Mouse (Mus musculus) liver, postnatal 0 days (tissue): Measurements from ENCODE around the gene Trank1. TPM values are rescaled to one million over a fixed set of nuclear protein-coding genes. Genes with fewer than 3 reads are reported as not detected.

Experiments used
- ATAC-seq: fragments of 200-750 bp; cut with Nextera tagmentation; 2 replicates; pipeline ENCODE4 v1.8.0; 2017; ENCODE audit warnings: mild to moderate bottlenecking, moderate library complexity
- DNase-seq: peaks from one replicate; pipeline ENCODE4 v3.0.0-alpha.2; 2016
- H3K27ac ChIP-seq: fragments of 300-500 bp; sonication (generic); 2 replicates; pipeline ENCODE4 v1.5.1; 2014; ENCODE audit warnings: antibody characterized with exemption, moderate library complexity, mild to moderate bottlenecking, low read depth
- H3K27me3 ChIP-seq: fragments of 300-500 bp; sonication (generic); 2 replicates; pipeline ENCODE4 v1.6.1; 2014; ENCODE audit warnings: low read length, control low read depth, mixed read lengths; ENCODE audit not compliant: insufficient read depth
- H3K36me3 ChIP-seq: fragments of 300-500 bp; sonication (generic); replicated peaks from 2 replicates; pipeline ENCODE4 v1.6.1; 2014; ENCODE audit warnings: mild to moderate bottlenecking, control low read depth, low read length, moderate library complexity, mixed read lengths; ENCODE audit not compliant: insufficient read depth
- H3K4me1 ChIP-seq: fragments of 300-500 bp; sonication (generic); 2 replicates; pipeline ENCODE4 v1.6.1; 2014; ENCODE audit warnings: antibody characterized with exemption, mild to moderate bottlenecking, control low read depth; ENCODE audit not compliant: insufficient read depth
- H3K4me2 ChIP-seq: fragments of 300-500 bp; sonication (generic); 2 replicates; pipeline ENCODE4 v1.6.1; 2014; ENCODE audit warnings: low read depth, mild to moderate bottlenecking, low read length, moderate library complexity, mixed read lengths
- H3K4me3 ChIP-seq: fragments of 300-500 bp; sonication (generic); 2 replicates; pipeline ENCODE4 v1.5.1; 2014; ENCODE audit warnings: low read depth, low read length
- H3K9ac ChIP-seq: fragments of 300-500 bp; sonication (generic); replicated peaks from 2 replicates; pipeline ENCODE4 v1.6.1; 2014; ENCODE audit warnings: mild to moderate bottlenecking, moderate library complexity
- H3K9me3 ChIP-seq: fragments of 300-500 bp; sonication (generic); 2 replicates; pipeline ENCODE4 v1.6.1; 2016; ENCODE audit warnings: mild to moderate bottlenecking, control low read depth, low read length, mixed read lengths
- CTCF ChIP-seq: sonication (generic); IDR thresholded peaks from 2 replicates; pipeline ENCODE4 v1.5.1; 2016; ENCODE audit warnings: antibody characterized with exemption, low read depth
- EP300 ChIP-seq: IDR thresholded peaks from 2 replicates; pipeline ENCODE4 v1.6.1; 2016; ENCODE audit warnings: antibody characterized with exemption, low read depth, mild to moderate bottlenecking
- WGBS: fragments of 180-500 bp; shearing (Covaris S2); extraction: QIAGEN DNeasy Blood & Tissue Kit; methylation state at CpG from one replicate; pipeline ENCODE4 v1.1.7; 2014; ENCODE audit not compliant: insufficient replicate concordance; 5-methylcytosine and 5-hydroxymethylcytosine counted together
- polyA plus RNA-seq: library from polyadenylated mRNA; unstranded; fragments of >200 nt; fragmentation: Nextera tagmentation; extraction: Ambion mirVana; gene quantifications from 2 replicates; pipeline ENCODE4 v1.2.1, GENCODE M21; 2015

Trank1 gene
- polyA plus RNA-seq, 1 experiment from 2014 or later: 0.02 TPM

- no peaks in the 10 kb centered on the region for H3K4me1 ChIP-seq
- H3K4me3 ChIP-seq: no peak overlapping the region
- TF ChIP-seq EP300 (no peak), CTCF (no peak)
- H3K27me3 ChIP-seq: no peaks in the 10 kb centered on the region
- H3K36me3 ChIP-seq: no peaks in the 10 kb centered on the region
- WGBS: 64% methylated on average over 3 of the region's 3 CpGs
- no peak overlapping the region for H3K9ac ChIP-seq
- no peak for ATAC-seq
- no peak overlapping the region for H3K27ac ChIP-seq
- DNase-seq: no peak
- no peak overlapping the region for H3K4me2 ChIP-seq
- no peaks in the 10 kb centered on the region for H3K9me3 ChIP-seq
These were observed 41.1 kb downstream of the Trank1 start for GRCm38 (mm10) chr9:111352646-111353045.

GRCm38 (mm10) chr9:111355041-111355440 is 43.5 kb downstream of the Trank1 start:
- Histone ChIP-seq H3K4me1 (no peaks in the 10 kb centered on the region), H3K9ac (no peak overlapping the region), H3K4me3 (no peak overlapping the region), H3K27me3 (no peaks in the 10 kb centered on the region), H3K36me3 (no peaks in the 10 kb centered on the region), H3K9me3 (no peaks in the 10 kb centered on the region), H3K27ac (no peak overlapping the region), H3K4me2 (no peak overlapping the region)
- TF ChIP-seq EP300 (no peak), CTCF (no peak)
- DNase-seq (no peak), ATAC-seq (no peak)
- 61% methylated on average over 4 of the region's 4 CpGs for WGBS

- H3K4me3 ChIP-seq: no peak overlapping the region
- 22% methylated on average over 3 of the region's 3 CpGs for WGBS
- DNase-seq: no peak
These were observed 44.8 kb downstream of the Trank1 start for GRCm38 (mm10) chr9:111356386-111356785.

GRCm38 (mm10) chr9:111363656-111364055 is 52.1 kb downstream of the Trank1 start:
- WGBS: 61% methylated on average over 7 of the region's 7 CpGs
- no peaks in the 10 kb centered on the region for H3K27me3 ChIP-seq
- no peak overlapping the region for H3K9ac ChIP-seq
- DNase-seq (no peak), ATAC-seq (no peak)
- H3K4me1 ChIP-seq: no peaks in the 10 kb centered on the region
- no peaks in the 10 kb centered on the region for H3K9me3 ChIP-seq
- H3K4me3 ChIP-seq: no peak overlapping the region
- no peaks in the 10 kb centered on the region for H3K36me3 ChIP-seq
- TF ChIP-seq EP300 (no peak), CTCF (no peak)
- no peak overlapping the region for H3K4me2 ChIP-seq
- H3K27ac ChIP-seq: no peak overlapping the region

More at GRCm38 (mm10) chr9:111356386-111356785, 44.8 kb downstream of the Trank1 start:
- H3K4me2 ChIP-seq: no peak overlapping the region
- no peaks in the 10 kb centered on the region for H3K9me3 ChIP-seq
- TF ChIP-seq EP300 (no peak), CTCF (peak; percentile 71)
- no peak for ATAC-seq
- no peaks in the 10 kb centered on the region for H3K4me1 ChIP-seq
- H3K27me3 ChIP-seq: no peaks in the 10 kb centered on the region
- no peak overlapping the region for H3K9ac ChIP-seq
- no peaks in the 10 kb centered on the region for H3K36me3 ChIP-seq
- no peak overlapping the region for H3K27ac ChIP-seq

GRCm38 (mm10) chr9:111367713-111368112 is 56.2 kb downstream of the Trank1 start:
- no peaks in the 10 kb centered on the region for H3K9me3 ChIP-seq

GRCm38 (mm10) chr9:111372079-111372478 is 60.5 kb downstream of the Trank1 start:
- Histone ChIP-seq H3K27me3 (no peaks in the 10 kb centered on the region), H3K4me2 (no peak overlapping the region), H3K27ac (no peak overlapping the region), H3K9me3 (no peaks in the 10 kb centered on the region), H3K9ac (no peak overlapping the region), H3K4me3 (no peak overlapping the region), H3K4me1 (no peaks in the 10 kb centered on the region), H3K36me3 (no peaks in the 10 kb centered on the region)
- no peak for ATAC-seq
- 83% methylated on average over 3 of the region's 3 CpGs for WGBS
- DNase-seq: no peak
- TF ChIP-seq EP300: no peak
- TF ChIP-seq CTCF: no peak

More at GRCm38 (mm10) chr9:111367713-111368112, 56.2 kb downstream of the Trank1 start:
- Histone ChIP-seq H3K4me3 (no peak overlapping the region), H3K27ac (no peak overlapping the region), H3K27me3 (no peaks in the 10 kb centered on the region), H3K36me3 (no peaks in the 10 kb centered on the region), H3K9ac (no peak overlapping the region), H3K4me1 (no peaks in the 10 kb centered on the region), H3K4me2 (no peak overlapping the region)
- ATAC-seq (no peak), DNase-seq (no peak)
- TF ChIP-seq CTCF: no peak
- TF ChIP-seq EP300: no peak
- WGBS: 66% methylated on average over 2 of the region's 2 CpGs

GRCm38 (mm10) chr9:111377868-111378267 is 66.3 kb downstream of the Trank1 start:
- TF ChIP-seq CTCF (no peak), EP300 (no peak)
- DNase-seq: no peak

More at GRCm38 (mm10) chr9:111377868-111378267, 66.3 kb downstream of the Trank1 start:
- ATAC-seq: no peak
- no peak overlapping the region for H3K4me3 ChIP-seq
- WGBS: 74% methylated on average over 6 of the region's 6 CpGs
- no peaks in the 10 kb centered on the region for H3K9me3 ChIP-seq
- no peak overlapping the region for H3K27ac ChIP-seq
- no peaks in the 10 kb centered on the region for H3K4me1 ChIP-seq
- no peaks in the 10 kb centered on the region for H3K36me3 ChIP-seq
- no peak overlapping the region for H3K4me2 ChIP-seq
- no peak overlapping the region for H3K9ac ChIP-seq
- H3K27me3 ChIP-seq: no peaks in the 10 kb centered on the region
